Mouse (Mus musculus): ENCODE results near the gene Glipr1l3. TPM values are rescaled to one million over a fixed set of nuclear protein-coding genes. Genes with fewer than 3 reads are reported as not detected.

Gene Glipr1l3
- polyA plus RNA-seq (2012; rRNA removed) = not detected in 2 replicates

GRCm38 (mm10) chr10:112159882-112160560, at the start of gene Glipr1l3:
Gene Glipr1l3, minus strand, starts transcription at chr10:112160327.

DNA sequence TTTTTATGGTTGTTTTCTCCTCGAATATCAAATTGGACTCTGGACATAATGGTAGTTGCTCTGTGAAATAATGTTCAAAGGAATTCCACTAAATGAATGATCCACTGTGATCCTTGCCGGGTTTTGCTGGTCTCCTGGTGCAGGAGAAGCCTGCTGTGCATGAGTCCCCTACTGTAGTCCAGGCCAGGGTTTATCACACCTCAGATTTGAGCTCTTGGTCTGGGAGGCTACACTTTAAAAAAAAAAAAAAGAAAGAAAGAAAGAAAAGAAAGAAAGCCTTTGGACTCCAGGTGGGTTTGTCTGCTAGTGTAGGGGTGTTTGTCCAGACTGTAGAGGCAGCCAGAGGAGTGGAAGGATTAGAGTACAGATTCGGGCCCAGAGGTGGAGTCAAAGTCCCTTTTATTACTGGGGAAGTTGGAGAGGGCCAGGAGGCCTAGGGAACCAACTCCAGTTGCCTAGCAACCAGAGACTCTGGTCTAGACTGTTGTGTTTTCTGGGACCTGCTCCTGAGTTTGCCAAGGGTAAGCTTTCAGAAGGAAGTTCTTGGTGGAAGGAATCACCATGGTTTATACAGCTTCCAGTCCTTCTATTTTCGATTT, 3.1 kb upstream of the Glipr1l3 start, which contains the start of gene Caps2:
Gene Caps2, plus strand, starts transcription at position 454 of the 599 bp plus-strand sequence.

Other genes with a start within 250 kb of the Glipr1l3 start
- gene Krr1, start 187.7 kb downstream of the Glipr1l3 start, polyA plus RNA-seq (2012; rRNA removed) = 2.6 and 2.8 TPM in 2 replicates
- 10.2 and 10.5 TPM in 2 replicates for gene Glipr1, start 157.7 kb downstream of the Glipr1l3 start, polyA plus RNA-seq (2012; rRNA removed)
- not detected in 2 replicates for gene Glipr1l1, start 100.1 kb downstream of the Glipr1l3 start, polyA plus RNA-seq (2012; rRNA removed)
- gene Glipr1l2, start 77.0 kb downstream of the Glipr1l3 start, polyA plus RNA-seq (2012; rRNA removed) = not detected in 2 replicates
- not detected in 2 replicates for gene Caps2, start 3.3 kb upstream of the Glipr1l3 start, polyA plus RNA-seq (2012; rRNA removed)
- 0.28 and 0.35 TPM in 2 replicates for gene Kcnc2, start 110.8 kb upstream of the Glipr1l3 start, polyA plus RNA-seq (2012; rRNA removed)

All from colon, adult 2 months (tissue).